ENCODE assay signal across 19 mouse cellular contexts in genomic region chr17:8698793-8699192, GRCm38 (mm10).
DNase-seq lines count a peak whose midpoint lies in the region; ATAC-seq and TF ChIP-seq lines count a peak whose summit lies in the region.
"Had no signal": no experiment of that assay in that cellular context is flagged by ENCODE, and none has a peak within 500 bp of the region (broad histone marks: within the 10 kb centered on the region; RNA-seq: fewer than 3 reads in every experiment).

No protein-coding gene starts in this region.

- no peak for ATAC-seq in kidney, embryonic 14.5 days (ENCODE audit: low FRiP score, low TSS enrichment)
- ATAC-seq: forebrain, embryonic 13.5 days; forebrain, postnatal 0 days had no signal

- 76% methylated on average over 3 of the region's 3 CpGs for WGBS in kidney, embryonic 14.5 days
- WGBS in heart, adult 2 months: 73% methylated on average over 3 of the region's 3 CpGs

- TF ChIP-seq CTCF in heart, adult 2 months (IDR thresholded peaks at IDR 0.05): no peak

- H3K4me2 ChIP-seq in kidney, embryonic 14.5 days (replicated peaks; ENCODE audit: low read depth, low read length): no peak overlapping the region
- H3K4me2 ChIP-seq: forebrain, embryonic 13.5 days; hindbrain, embryonic 13.5 days had no signal

- H3K27me3 ChIP-seq in kidney, embryonic 14.5 days (ENCODE audit: control insufficient read depth, insufficient read depth, low read length): no peaks in the 10 kb centered on the region
- no peaks in the 10 kb centered on the region for H3K27me3 ChIP-seq in heart, adult 2 months (ENCODE audit: control insufficient read depth, insufficient read depth, low read length)
- H3K27me3 ChIP-seq: forebrain, embryonic 13.5 days; hindbrain, embryonic 13.5 days had no signal

- H3K27ac ChIP-seq in kidney, embryonic 14.5 days (ENCODE audit: low read depth, low read length): no peak overlapping the region
- no peak overlapping the region for H3K27ac ChIP-seq in heart, adult 2 months
- H3K27ac ChIP-seq: embryonic facial prominence, embryonic 10.5 days; forebrain, embryonic 13.5 days; heart, embryonic 10.5 days; hindbrain, embryonic 13.5 days had no signal

- H3K36me3 ChIP-seq in kidney, embryonic 14.5 days (ENCODE audit: control insufficient read depth, insufficient read depth, low read length): no peaks in the 10 kb centered on the region
- no peaks in the 10 kb centered on the region for H3K36me3 ChIP-seq in heart, adult 2 months (ENCODE audit: control insufficient read depth, insufficient read depth, low read length)
- H3K36me3 ChIP-seq: embryonic facial prominence, embryonic 10.5 days; heart, embryonic 10.5 days; hindbrain, embryonic 13.5 days had no signal

- no peaks in the 10 kb centered on the region for H3K9me3 ChIP-seq in kidney, embryonic 14.5 days (ENCODE audit: control insufficient read depth, low read length)
- H3K9me3 ChIP-seq: forebrain, embryonic 13.5 days; heart, embryonic 10.5 days had no signal

- intact Hi-C loops in heart, adult 2 months (cut with DNase I): no loop called here

- H3K4me1 ChIP-seq in kidney, embryonic 14.5 days (ENCODE audit: control insufficient read depth, insufficient read depth, low read length): no peaks in the 10 kb centered on the region
- no peaks in the 10 kb centered on the region for H3K4me1 ChIP-seq in heart, adult 2 months (ENCODE audit: control insufficient read depth, insufficient read depth, low read length)
- H3K4me1 ChIP-seq: forebrain, embryonic 13.5 days; hindbrain, embryonic 13.5 days had no signal

- no peak overlapping the region for H3K9ac ChIP-seq in kidney, embryonic 14.5 days (ENCODE audit: low read depth, low read length)
- H3K9ac ChIP-seq in heart, adult 2 months (ENCODE audit: low read depth, low read length): no peak overlapping the region
- H3K9ac ChIP-seq: forebrain, embryonic 13.5 days; forebrain, postnatal 0 days; hindbrain, embryonic 13.5 days had no signal

- peak; percentile 82 for DNase-seq in kidney, adult 11 months
- peak; percentile 81 to 84 for DNase-seq in kidney, adult 8-10 months
- DNase-seq in kidney, postnatal 10 days: peak; percentile 44
- DNase-seq in kidney, postnatal 4 days: peak; percentile 11 to 30
- DNase-seq in cerebellum, adult 9-10 months: no peak
- no peak for DNase-seq in heart, adult 2 months
- DNase-seq: adrenal gland, adult 2 months; adrenal gland, postnatal 25 days; cerebellum, adult 18-20 months; cerebellum, postnatal 10 days; forebrain, postnatal 0 days; gastrocnemius, postnatal 14 days; heart, postnatal 10 days; heart, postnatal 4 days had no signal

- H3K4me3 ChIP-seq in kidney, embryonic 14.5 days (ENCODE audit: low read length): no peak overlapping the region
- no peak overlapping the region for H3K4me3 ChIP-seq in heart, adult 2 months
- H3K4me3 ChIP-seq: embryonic facial prominence, embryonic 10.5 days; forebrain, embryonic 13.5 days; heart, embryonic 10.5 days; hindbrain, embryonic 13.5 days had no signal

- no peaks in the 10 kb centered on the region for H3K79me2 ChIP-seq in heart, adult 2 months (replicated peaks; ENCODE audit: control insufficient read depth, insufficient read depth, low read length)

- no peak for TF ChIP-seq EP300 in heart, adult 2 months (IDR thresholded peaks at IDR 0.05; ENCODE audit: insufficient read depth, low read depth, low read length)

- no peak for TF ChIP-seq POLR2A in heart, adult 2 months (IDR thresholded peaks at IDR 0.05; ENCODE audit: insufficient read depth, low read depth, low read length)

Comparison
In these comparisons a context has a peak if more than half of its experiments do, and no peak if none do; other contexts are left out.
1. DNase-seq: peak in kidney, adult 11 months (single experiment), kidney, adult 8-10 months (2 of 2), kidney, postnatal 10 days (single experiment) and kidney, postnatal 4 days (2 of 2); none in cerebellum, adult 9-10 months (single experiment) and heart, adult 2 months (0 of 2).